Mouse (Mus musculus) kidney, adult 11 months (tissue): ENCODE data around the gene Lcmt2.
A peak's percentile ranks its signal among the peaks of the same experiment; 100 is the strongest.
"Not testable (repeated sequence)": the region's sequence is repeated elsewhere in the genome, so short reads cannot be mapped to it uniquely, and the experiment has no call there.

Experiments
- DNase-seq: peaks from one replicate; pipeline ENCODE4 v3.0.0; 2022

Gene Lcmt2

DNA sequence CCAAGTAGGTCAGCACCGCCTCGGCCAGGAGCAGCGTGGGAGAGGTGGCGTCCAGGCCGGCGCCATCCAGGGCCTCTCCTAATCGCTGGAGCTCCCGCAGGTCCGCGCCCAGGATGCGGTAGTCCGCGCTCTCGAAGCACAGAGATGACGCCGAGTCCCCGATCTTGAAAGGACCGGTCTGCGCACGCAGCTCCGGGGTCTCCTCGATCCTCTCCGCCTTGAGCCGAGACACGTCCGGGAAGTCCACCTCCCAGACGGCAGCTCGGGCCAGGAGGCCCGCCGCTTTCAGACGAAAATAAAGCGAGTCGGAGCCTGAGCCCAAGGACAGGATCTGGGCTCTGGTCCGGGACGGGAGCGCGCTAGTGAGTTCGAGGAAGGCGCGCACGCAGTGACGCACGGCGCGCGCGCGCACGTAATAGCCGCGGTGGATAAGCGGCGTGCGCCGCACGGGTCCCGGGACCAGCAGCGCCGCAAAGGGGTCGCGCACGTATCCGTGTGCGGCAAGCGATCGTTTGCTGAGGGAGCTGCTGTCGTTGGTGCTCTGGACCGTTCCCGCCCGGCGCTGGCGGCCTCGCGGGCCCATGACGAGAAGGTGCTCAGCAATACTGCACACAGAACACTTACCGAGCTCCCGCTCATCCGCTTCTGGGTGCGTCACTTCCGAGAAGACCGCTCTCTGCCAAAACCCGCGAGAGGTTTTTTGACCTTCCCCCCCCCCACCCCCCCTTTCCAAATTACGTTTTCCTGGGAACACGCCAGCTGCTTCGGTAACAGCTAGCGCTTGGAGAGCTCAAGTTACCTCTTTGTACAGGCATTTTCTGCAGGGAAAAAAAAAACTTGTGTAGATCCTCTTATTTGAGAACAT, at the start of gene Lcmt2, which contains the start of gene Adal:
Lcmt2 (minus strand) TSS at position 636 of the 865 bp plus-strand sequence.
Adal (plus strand) TSS at position 411 of the 865 bp plus-strand sequence.
- peak; percentile 90 for DNase-seq

DNA sequence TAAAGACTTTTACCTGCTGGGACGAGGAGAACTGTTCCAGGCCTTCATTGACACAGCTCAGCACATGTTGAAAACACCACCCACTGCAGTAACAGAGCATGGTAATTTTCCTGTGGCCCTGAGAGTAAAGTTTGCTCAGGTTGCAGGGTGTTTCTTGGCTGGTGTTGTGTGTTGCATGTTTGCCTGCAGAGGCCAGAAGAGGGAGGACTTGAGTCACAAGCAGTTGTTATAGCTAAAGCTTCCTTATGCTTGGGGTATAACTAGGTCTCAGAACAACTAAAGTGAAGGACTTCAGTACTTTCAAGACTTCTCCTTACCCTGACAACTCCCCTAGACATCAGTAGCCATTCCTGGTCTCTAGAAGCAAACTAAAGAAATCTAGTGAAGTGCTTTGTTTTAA, 48.1 kb upstream of the Lcmt2 start:
- no peak for DNase-seq

DNA sequence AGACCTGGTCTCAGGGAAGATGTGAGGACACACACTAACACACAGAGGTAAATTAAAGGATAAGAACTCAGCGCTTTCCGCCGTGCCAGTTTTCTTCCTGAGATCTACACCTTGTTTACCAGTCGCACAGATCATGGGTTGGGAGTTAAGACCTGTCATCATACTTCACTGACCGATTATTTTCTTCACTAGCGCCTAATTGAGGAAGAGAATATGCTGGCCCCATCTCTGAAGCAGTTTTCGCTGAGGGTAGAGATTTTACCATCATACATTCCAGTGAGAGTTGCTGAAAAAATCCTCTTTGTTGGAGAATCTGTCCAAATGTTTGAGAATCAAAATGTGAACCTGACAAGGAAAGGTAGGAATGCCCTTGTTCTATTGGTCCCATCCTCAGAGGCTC, 43.7 kb upstream of the Lcmt2 start:
- DNase-seq: no peak

DNA sequence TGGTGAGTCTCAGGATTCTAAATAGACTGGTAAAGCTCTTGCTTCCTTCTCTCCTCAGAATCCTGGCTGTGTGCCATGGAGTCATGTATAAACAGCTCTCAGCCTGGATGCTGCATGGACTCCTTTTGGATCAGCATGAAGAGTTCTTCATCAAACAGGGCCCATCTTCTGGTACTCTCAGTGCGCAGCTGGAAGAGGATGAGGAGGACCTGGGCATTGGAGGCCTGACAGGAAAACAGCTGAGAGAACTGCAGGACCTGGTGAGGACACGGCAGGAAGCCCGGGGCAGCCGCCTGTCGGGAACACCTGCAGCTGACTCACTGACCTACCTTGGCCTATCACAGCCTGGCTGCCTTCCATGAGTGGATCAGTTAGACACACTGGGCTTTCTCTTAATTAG, 43.0 kb upstream of the Lcmt2 start:
- DNase-seq: no peak

DNA sequence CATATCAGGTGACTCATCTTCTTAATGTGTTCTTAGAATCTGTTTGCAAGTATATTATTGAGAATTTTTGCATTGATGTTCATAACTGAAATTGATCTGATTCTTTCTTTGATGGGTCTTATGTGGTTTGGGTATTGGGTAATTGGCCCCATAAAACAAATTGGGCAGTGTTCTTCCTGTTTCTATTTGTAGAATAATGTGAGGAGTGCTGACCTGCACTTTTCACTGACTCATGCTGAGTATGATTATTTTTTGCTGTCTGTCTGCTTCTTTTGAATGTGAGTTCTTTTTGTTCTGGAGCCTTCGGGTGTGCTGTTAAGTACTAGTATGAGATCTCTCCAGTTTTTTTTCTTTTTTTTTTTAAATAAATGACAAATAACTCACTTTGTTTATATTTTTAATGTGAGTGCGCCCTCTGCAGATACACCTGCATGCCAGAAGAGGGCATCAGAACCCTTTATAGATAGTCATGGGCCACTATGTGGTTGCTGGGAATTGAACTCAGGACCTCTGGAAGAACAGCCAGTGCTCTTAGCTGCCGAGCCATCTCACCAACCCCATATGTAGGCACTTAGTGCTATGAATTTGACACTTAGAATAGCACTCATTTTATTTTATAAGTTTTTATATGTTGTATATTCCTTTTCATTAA, 38.5 kb upstream of the Lcmt2 start:
- no peak for DNase-seq

DNA sequence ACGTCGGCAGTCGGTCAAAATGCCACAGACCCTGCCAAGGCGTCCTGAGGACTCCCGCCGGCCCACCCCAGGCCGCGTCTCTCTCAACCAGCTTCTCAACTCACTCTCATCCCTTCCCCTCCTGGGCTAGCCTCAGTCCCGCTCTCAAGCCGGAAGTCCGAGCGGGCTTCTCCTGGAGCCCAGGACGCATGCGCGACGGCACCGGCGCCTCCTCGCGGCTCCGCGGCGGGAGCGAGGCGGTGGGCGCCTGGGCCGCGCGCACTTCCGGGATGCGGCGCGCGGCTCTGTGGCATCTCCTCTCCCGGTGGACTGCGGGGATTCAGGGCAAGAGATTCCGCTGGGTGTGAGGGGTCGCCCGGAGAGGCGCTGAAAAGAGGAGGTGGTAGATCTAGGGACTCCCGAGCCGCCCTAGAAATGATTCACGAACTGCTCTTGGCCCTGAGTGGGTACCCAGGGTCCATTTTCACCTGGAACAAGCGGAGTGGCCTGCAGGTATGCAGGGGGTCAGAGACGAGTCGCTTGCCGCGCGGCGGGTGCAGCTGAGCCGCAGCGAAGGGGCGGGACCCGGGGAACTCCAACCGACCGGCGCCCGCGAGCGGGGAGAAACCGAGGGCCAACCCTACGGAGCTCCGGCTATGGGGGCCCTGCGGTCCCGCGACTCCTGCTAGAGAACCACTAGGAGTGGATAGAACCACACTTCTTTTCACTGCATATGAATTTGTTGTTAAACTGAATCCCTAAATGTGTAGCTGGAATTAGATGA, 30.7 kb upstream of the Lcmt2 start, which contains the start of gene Zscan29:
Zscan29 (minus strand) TSS at position 146 of the 763 bp plus-strand sequence.
- peak; percentile 84 for DNase-seq

GRCm38 (mm10) chr2:121170481-121170971, 30.1 kb upstream of the Lcmt2 start, which contains the start of gene Tubgcp4:
Tubgcp4 (plus strand) TSS chr2:121170654.
- peak; percentile 64 for DNase-seq

DNA sequence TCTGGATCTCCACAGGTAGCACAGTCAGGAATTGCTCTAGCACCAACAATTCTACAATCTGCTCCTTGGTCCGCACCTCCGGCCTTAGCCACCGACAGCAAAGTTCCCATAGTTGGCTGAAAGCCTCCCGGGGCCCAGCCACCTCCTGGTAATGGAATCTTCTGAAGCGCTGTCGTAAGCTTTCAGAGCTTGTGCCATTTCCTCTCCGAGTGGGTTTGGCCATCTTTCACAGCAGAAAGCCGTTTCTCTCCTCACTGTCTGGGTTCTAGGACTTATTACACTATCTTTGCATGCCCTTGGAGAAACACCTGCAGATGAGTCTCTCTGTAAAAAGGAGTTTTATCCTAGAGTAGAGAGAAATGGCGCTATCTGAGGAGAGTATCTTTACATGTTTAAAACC, 29.4 kb upstream of the Lcmt2 start:
- peak; percentile 30 for DNase-seq

DNA sequence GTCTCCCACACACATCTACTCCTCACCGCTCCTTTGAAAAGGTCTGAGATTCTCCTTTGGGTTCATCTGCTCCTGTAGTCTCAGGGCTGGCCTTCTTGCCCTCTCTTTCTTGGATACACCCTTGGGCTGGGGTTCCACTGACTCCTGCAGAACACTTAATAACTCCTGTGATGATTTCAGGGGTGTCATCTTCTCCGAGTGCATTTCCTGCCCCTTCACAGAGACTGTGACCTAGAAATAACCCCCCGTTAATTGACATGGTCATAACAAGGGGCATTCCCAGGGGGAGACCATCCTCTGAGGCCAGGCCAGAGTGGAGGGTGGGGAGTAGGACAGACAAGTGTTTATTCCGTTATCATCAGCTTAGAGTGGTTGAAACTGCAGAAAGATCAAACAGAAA, 28.7 kb upstream of the Lcmt2 start:
- no peak for DNase-seq

- no peak for DNase-seq
Measured at GRCm38 (mm10) chr2:121153100-121153499, 12.6 kb upstream of the Lcmt2 start.

GRCm38 (mm10) chr2:121149679-121150078, 9.2 kb upstream of the Lcmt2 start:
- DNase-seq: no peak

DNA sequence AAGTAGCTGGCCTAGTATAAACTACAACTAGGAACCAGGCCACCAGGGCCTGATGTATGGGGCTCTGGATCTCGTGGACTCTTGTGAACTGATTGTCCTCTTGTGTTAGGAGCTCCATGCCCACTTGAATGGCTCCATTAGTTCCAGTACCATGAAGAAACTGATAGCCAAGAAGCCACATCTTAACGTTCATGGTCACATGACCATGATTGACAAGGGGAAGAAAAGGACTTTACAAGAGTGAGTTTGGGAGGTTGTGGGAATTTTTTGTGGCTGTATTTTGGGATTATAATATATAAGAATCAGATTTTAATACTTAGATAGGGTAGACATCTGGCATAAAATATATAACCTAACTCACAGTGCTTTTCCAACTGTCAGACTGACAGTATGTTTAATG, 2.0 kb upstream of the Lcmt2 start:
- DNase-seq: no peak

DNA sequence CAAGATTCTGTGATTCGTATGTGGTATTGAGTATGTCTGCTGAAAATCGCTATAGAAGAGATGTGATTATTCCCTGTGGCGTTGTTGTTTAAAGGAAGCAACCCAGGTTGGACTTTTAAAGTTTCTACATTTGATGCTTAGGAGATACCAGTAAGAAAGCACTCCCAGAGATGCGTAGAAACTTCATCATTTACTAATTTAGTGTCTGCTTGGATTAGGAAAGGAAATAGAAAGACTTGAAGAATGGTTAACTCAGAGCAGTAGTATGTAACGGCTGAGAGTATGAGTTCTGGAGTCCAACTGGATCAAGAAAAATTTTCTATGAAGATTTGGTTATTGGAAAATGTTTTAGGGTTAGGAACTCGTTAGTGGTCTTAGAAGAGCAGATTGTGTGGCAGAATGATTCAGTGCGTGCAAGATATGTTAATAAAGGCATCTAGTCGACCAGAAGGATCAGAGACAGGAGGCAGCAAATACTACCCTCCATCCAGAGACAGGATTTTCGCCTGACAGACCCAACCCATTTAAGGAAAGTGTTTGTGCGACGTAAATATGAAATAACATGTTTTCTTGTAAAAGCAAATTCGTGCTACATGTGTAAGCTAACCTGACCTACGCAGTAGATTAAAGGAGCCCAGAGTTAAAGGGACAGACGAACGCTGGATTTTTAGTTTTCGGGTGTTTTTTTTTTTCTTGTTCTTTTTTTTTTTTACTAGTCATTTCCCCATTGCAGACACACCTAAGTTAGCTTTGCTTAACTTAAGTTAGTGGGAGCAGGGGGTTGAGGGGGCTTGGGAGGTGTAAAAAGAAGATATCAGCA, 973 bp upstream of the Lcmt2 start:
- DNase-seq: no peak

DNA sequence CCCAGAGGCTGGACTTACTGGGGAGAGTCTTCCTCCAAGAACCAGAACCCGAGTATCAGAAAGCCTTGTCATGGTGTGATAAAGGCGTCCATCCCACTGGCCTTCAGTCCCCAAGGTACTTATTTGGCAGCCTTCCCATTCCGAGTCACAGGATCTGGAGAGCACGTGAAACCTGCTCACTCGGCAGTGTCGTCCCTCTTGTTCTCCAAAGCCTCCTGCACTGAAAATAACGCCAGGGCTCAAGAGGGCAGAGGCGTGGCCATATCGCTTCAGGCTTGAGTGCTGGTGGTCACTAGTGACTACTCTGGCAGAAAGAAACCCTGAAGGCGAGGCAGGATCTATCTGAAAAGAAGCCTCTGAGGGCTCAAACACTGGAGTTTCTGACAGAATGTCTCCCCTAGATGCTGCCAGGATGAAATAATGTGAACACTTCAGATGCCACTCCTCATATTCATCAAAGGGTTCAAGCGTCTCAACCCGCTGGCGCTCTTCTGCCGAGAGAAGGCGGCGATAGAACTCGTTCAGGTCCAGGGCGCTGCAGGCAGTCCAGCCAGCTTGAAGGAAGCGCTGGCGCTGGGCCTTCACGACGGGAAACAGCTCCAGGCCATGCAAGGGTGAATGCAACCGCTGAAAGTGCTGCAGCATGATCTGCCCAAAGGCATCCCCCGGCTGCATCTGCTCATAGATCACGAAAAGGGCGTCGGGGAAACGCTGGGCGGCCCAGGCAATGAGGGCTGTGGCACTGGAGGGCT, 1.0 kb downstream of the Lcmt2 start:
- peak; percentile 80 for DNase-seq

- DNase-seq: no peak
Measured at GRCm38 (mm10) chr2:121137371-121137770, 3.1 kb downstream of the Lcmt2 start.

- no peak for DNase-seq
Measured at GRCm38 (mm10) chr2:121132822-121133221, 7.6 kb downstream of the Lcmt2 start.

DNA sequence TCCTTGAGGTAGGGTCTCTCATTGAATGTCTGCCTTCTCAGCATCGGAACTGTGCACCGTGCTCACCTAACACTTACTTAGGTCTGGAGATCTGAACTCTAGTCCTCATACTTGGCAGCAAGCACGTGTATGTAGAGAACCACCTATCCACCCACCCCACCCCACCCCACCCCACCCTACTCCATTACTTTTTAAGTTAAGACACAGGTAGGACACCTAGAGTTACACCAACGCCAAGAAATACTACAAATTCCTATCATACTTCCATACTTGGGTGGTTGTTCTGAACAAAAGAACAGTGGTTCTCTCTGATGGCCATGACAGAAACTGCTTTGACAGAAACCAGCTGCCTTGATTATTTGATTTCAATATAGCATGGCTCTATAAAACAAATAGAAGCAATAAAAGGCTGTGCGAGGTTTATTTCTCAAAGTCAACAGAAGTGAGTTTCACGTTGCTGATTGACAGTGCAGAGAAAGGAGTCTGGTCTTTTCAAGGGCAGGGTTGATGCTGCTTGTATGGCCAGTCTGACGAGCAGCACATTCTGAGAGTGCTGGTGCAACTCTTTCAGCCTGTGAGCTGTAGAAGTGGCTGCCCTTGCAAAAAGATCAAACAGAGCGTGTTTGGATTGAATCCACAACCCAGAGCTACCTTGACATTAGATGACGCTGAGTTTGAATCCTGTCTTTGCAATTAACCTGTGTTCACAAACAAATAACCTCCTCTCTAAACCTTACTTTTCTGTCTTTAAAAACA, 11.4 kb downstream of the Lcmt2 start:
- DNase-seq: no peak

DNA sequence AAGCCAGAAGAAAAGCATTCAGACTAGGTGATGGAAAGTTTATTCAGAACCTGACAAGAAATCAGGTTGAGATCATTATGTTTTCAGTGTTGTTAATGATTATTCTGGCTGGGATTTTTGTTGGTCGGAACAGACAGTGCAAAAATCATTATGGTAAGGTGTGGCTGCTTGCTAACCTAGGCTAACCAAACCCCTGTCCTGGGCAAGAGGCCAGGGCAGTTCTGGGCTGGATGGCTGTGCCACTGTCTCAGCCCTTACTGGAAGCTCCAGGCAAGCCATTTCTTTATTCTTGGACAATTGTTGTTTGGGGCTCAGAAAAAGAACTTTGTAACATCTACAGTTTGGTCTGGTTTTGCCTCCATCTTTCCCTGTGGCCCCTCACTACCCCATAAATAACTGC, 12.9 kb downstream of the Lcmt2 start:
- no peak for DNase-seq

DNA sequence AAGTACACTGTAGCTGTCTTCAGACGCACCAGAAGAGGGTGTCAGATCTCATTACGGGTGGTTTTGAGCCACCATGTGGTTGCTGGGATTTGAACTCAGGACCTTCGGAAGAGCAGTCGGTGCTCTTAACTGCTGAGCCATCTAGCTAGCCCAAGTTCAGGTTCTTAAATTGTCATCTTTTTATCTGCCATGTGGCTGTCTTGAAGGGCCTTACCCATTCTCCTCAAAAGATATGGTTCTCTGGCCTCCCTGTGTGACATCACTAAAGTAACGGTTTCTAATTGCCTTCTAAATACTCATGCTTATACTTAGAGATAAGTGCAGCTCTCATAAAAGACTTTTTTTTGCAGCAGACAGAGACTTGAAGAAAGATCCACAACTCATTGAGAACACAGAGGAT, 14.2 kb downstream of the Lcmt2 start:
- not testable (repeated sequence) for DNase-seq

DNA sequence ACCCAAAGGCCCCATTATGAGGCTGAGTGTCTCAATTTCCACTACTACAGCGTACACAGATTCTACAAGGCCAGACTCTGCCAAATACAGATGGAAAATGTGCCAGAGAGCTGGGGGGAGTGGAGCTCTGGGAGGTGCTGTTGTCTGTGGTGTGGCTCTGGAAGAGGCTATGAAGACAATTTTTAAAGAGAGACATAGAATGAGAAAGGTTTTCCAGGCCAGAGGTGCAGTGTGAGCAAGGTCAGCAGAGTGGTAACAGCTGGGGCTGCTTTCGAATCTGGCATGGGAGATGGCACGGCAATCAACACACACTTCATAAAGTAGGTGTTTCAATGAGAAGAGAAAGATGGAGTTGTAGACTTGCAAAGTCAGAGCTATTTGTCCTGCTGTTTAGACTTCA, 21.2 kb downstream of the Lcmt2 start:
- DNase-seq: no peak

DNA sequence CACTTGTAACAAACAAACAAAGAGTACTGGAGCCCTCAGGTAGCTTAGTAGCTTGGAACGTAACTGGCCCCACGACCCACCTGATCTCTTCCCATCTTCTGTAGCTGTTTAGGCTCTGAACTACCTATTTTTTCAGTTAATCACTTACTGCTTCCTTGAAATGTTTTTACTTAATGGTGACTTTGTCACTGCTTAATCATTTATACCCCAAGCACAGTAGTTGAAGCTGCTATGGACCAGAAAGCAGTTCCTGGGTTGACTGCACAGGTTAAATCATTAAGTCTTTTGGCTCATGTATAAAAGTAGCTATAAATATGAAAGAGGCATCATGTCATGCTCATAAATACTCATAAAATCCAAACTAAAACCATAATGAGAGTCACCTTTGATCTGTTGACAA, 25.0 kb downstream of the Lcmt2 start:
- no peak for DNase-seq
